Mouse (Mus musculus) CH12.LX (cell line): Measurements from ENCODE around the gene Exd2. TPM values are rescaled to one million over a fixed set of nuclear protein-coding genes. Genes with fewer than 3 reads are reported as not detected.
"Not testable (repeated sequence)": the region's sequence is repeated elsewhere in the genome, so short reads cannot be mapped to it uniquely, and the experiment has no call there.

ENCODE experiments used
- DNase-seq: peaks from one replicate; pipeline ENCODE4 v3.0.0-alpha.2; 2013; ENCODE audit errors: extremely low read depth
- H3K27ac ChIP-seq: 2 replicates; pipeline ENCODE4 v1.5.1; 2012; ENCODE audit warnings: low read depth, mild to moderate bottlenecking, control low read depth, moderate library complexity; ENCODE audit not compliant: insufficient read depth
- H3K27me3 ChIP-seq: replicated peaks from 2 replicates; pipeline ENCODE3; 2012; ENCODE audit warnings: inconsistent platforms
- H3K36me3 ChIP-seq, 2 experiments: replicated peaks in 1 of 2; 2 replicates each; pipeline versions ENCODE3 to v1.6.1; 2012; ENCODE audit warnings: inconsistent platforms in 1 of 2, low read length in 1 of 2, mild to moderate bottlenecking in 1 of 2, mixed read lengths in 1 of 2, moderate library complexity in 1 of 2; ENCODE audit not compliant: control insufficient read depth in 1 of 2, insufficient read depth in 1 of 2
- H3K4me1 ChIP-seq, 2 experiments: 2 replicates each; pipeline ENCODE4 v1.6.1; 2012; ENCODE audit warnings: inconsistent platforms in 1 of 2, moderate library complexity in 1 of 2; ENCODE audit not compliant: insufficient read depth in 2 of 2, control insufficient read depth in 1 of 2
- H3K4me2 ChIP-seq: 2 replicates; pipeline ENCODE4 v1.6.1; 2012; ENCODE audit warnings: low read depth, mild to moderate bottlenecking, control low read depth; ENCODE audit not compliant: poor library complexity, insufficient read depth, severe bottlenecking
- H3K4me3 ChIP-seq, 3 experiments: fragments of 150-350 bp in 1 of 3; sonication (generic) in 1 of 3; replicated peaks in 1 of 3; 2 replicates each; pipeline versions ENCODE3 to v1.5.1; 2011 to 2012; ENCODE audit warnings: low read depth in 2 of 3, low read length in 2 of 3, mild to moderate bottlenecking in 2 of 3, moderate library complexity in 2 of 3, control low read depth in 1 of 3, improper control_type of control experiment in 1 of 3, inconsistent platforms in 1 of 3, mixed read lengths in 1 of 3; ENCODE audit not compliant: poor library complexity in 1 of 3
- H3K79me2 ChIP-seq: replicated peaks from 2 replicates; pipeline ENCODE4 v1.6.1; 2012; ENCODE audit warnings: mild to moderate bottlenecking, moderate library complexity; ENCODE audit not compliant: control insufficient read depth, poor library complexity, insufficient read depth, severe bottlenecking; ENCODE audit errors: extremely low read depth
- H3K9ac ChIP-seq: 2 replicates; pipeline ENCODE4 v1.6.1; 2012; ENCODE audit warnings: low read depth, mild to moderate bottlenecking, control low read depth, moderate library complexity; ENCODE audit not compliant: insufficient read depth
- H3K9me3 ChIP-seq: replicated peaks from 2 replicates; pipeline ENCODE3; 2012; ENCODE audit warnings: low read length, inconsistent platforms, mixed read lengths
- BHLHE40 ChIP-seq: IDR thresholded peaks from 2 replicates; pipeline ENCODE4 v1.6.1; 2011; ENCODE audit warnings: mild to moderate bottlenecking, low read depth, low read length, improper control_type of control experiment
- CTCF ChIP-seq, 2 experiments: IDR thresholded peaks in 1 of 2; conservative IDR thresholded peaks in 1 of 2; 2 replicates each; pipeline ENCODE4 v1.5.1; 2011 to 2012; ENCODE audit warnings: low read depth in 2 of 2, low read length in 2 of 2, improper control_type of control experiment in 1 of 2, inconsistent platforms in 1 of 2, mild to moderate bottlenecking in 1 of 2, moderate library complexity in 1 of 2
- JUND ChIP-seq: conservative IDR thresholded peaks from 2 replicates; pipeline ENCODE4 v1.6.1; 2011; ENCODE audit warnings: low read depth, low read length, improper control_type of control experiment
- MAFK ChIP-seq: IDR thresholded peaks from 2 replicates; pipeline ENCODE4 v1.6.1; 2011; ENCODE audit warnings: low read length, improper control_type of control experiment; ENCODE audit not compliant: insufficient replicate concordance
- MAX ChIP-seq: IDR thresholded peaks from 2 replicates; pipeline ENCODE4 v1.6.1; 2011; ENCODE audit warnings: low read length, improper control_type of control experiment
- MAZ ChIP-seq: IDR thresholded peaks from 2 replicates; pipeline ENCODE4 v1.6.1; 2012; ENCODE audit warnings: low read depth, mild to moderate bottlenecking, inconsistent platforms, low read length, improper control_type of control experiment, moderate library complexity
- PAX5 ChIP-seq: IDR thresholded peaks from 2 replicates; pipeline ENCODE4 v1.6.1; 2012; ENCODE audit warnings: low read length, inconsistent platforms, mixed read lengths
- RAD21 ChIP-seq: IDR thresholded peaks from 2 replicates; pipeline ENCODE4 v1.6.1; 2011; ENCODE audit warnings: low read depth, mild to moderate bottlenecking, low read length, improper control_type of control experiment, moderate library complexity
- RCOR1 ChIP-seq: conservative IDR thresholded peaks from 2 replicates; pipeline ENCODE4 v1.6.1; 2012; ENCODE audit warnings: low read depth, mild to moderate bottlenecking, inconsistent platforms, low read length, improper control_type of control experiment
- SIN3A ChIP-seq: IDR thresholded peaks from 2 replicates; pipeline ENCODE4 v1.6.1; 2012; ENCODE audit warnings: low read length, improper control_type of control experiment, inconsistent platforms
- TBP ChIP-seq: conservative IDR thresholded peaks from 2 replicates; pipeline ENCODE4 v1.6.1; 2011; ENCODE audit warnings: low read depth, low read length, improper control_type of control experiment
- ZC3H11A ChIP-seq: IDR thresholded peaks from 2 replicates; pipeline ENCODE4 v1.6.1; 2012; ENCODE audit warnings: low read depth, mild to moderate bottlenecking, inconsistent platforms, low read length, improper control_type of control experiment
- ZNF384 ChIP-seq: IDR thresholded peaks from 2 replicates; pipeline ENCODE4 v1.6.1; 2012; ENCODE audit warnings: low read depth, low read length, improper control_type of control experiment, inconsistent platforms
- dilution Hi-C: fragments of 300-500 bp; cut with MboI; formaldehyde crosslinking; loops from 2 replicates; pipeline ENCODE4 v1.14.3; 2020; ENCODE audit warnings: low sequenced_read_pairs; ENCODE audit not compliant: extremely low pct_unique_long_range_greater_than_20kb, extremely low pct_ligation_motif_present
- in situ Hi-C: fragments of 300-500 bp; cut with MboI; formaldehyde crosslinking; loops from 3 replicates; pipeline ENCODE4 v1.14.3; 2019; ENCODE audit warnings: low sequenced_read_pairs, low pct_ligation_motif_present, low pct_unique_long_range_greater_than_20kb, mixed read lengths
- polyA plus RNA-seq: library from polyadenylated mRNA; unstranded; fragments of >175 nt; gene quantifications from 2 replicates; pipeline ENCODE4 v1.2.1, GENCODE M21; 2012; ENCODE audit warnings: low read depth; ENCODE audit not compliant: insufficient read length
- total RNA-seq, 2 experiments: library from RNA; depleted of rRNA; stranded (reverse); fragments of 300-350 nt in 1 of 2; fragments of >200 nt in 1 of 2; gene quantifications; 2 replicates each; pipeline ENCODE4 v1.2.3; 2012 to 2014

The Exd2 gene
- total and polyA plus RNA-seq, 3 experiments = 11.2 to 15.0 (median 11.3) TPM

DNA sequence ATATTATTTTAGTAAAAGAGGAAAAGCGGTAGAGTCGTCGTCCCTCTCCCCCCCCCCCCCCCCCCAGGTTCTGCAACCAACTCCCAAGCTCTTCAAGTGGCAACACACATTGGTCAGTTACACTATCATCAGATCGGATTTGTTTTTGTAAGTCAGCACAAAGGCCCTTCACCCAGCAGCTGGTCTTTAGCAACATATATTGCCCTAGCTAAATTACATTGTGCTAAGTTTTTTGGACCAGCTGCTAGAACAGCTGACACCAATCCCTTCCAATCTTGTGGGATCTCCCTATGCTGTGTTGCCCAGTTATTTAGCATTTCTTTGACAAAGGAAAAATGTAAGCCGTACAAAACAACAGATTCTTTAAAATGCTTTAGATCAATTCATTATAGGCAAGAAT, 4.9 kb upstream of the Exd2 start:
- Histone ChIP-seq H3K36me3 (no peaks in the 10 kb centered on the region), H3K4me1 (no peaks in the 10 kb centered on the region), H3K27ac (no peak overlapping the region), H3K4me2 (no peak overlapping the region), H3K27me3 (no peaks in the 10 kb centered on the region), H3K79me2 (no peaks in the 10 kb centered on the region), H3K9ac (no peak overlapping the region), H3K9me3 (peaks cover 3% of the 10 kb centered on the region), H3K4me3 (no peak overlapping the region)
- DNase-seq = no peak
- in situ Hi-C loops = no loop called here
- no peak for TF ChIP-seq TBP
- TF ChIP-seq PAX5 = no peak
- no peak for TF ChIP-seq BHLHE40
- TF ChIP-seq SIN3A = no peak
- TF ChIP-seq MAFK = no peak
- no peak for TF ChIP-seq RCOR1
- no peak for TF ChIP-seq ZC3H11A
- dilution Hi-C loops = no loop called here

DNA sequence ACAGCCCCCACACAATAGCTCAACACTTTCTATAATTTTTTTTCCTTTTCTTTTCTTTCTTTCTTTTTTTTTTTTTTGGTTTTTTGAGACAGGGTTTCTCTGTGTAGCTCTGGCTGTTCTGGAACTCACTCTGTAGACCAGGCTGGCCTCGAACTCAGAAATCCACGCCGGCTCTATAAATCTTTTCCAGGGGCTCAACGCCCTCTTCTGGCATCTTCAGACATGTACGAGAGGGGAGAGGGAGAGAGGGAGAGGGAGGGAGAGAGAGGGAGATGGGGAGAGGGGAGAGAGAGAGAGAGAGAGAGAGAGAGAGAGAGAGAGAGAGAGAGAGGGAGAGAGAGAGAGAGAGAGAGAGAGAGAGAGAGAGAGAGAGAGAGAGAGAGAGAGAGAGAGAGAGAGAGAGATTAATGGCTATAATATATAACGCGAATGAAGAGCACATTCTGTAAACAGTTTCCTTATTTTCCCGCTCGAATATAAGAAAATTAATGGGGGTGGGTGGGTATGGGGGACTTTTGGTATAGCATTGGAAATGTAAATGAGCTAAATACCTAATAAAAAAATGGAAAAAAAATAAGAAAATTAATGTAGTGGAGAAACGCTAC, 501 bp upstream of the Exd2 start:
- peak overlapping the region; percentile 33; the same call in 1 of the 2 replicates for H3K4me2 ChIP-seq
- H3K36me3 ChIP-seq, H3K79me2 ChIP-seq, in situ Hi-C loops, H3K27me3 ChIP-seq, dilution Hi-C loops, H3K4me1 ChIP-seq, H3K9me3 ChIP-seq, H3K27ac ChIP-seq: not testable (repeated sequence)
- peak overlapping the region; percentile 89 for H3K9ac ChIP-seq
- DNase-seq = peak; percentile 53
- TF ChIP-seq RAD21 = peak; percentile 16
- 0 out of 2 replicates have a peak, but pooled peaks have one; percentile 17 for TF ChIP-seq JUND
- peak; percentile 66; the same call in 1 of the 2 replicates for TF ChIP-seq MAZ
- peak in 1 of 2 experiments; percentile 51; a peak in 2 of 4 replicates for TF ChIP-seq CTCF (conservative IDR thresholded peaks at IDR 0.05 in 1 of 2, IDR thresholded peaks at IDR 0.05 in 1 of 2; ENCODE audit: low read depth in 2 of 2, low read length in 2 of 2)
- peak overlapping the region; percentile 84 to 91 (median 86) for H3K4me3 ChIP-seq

DNA sequence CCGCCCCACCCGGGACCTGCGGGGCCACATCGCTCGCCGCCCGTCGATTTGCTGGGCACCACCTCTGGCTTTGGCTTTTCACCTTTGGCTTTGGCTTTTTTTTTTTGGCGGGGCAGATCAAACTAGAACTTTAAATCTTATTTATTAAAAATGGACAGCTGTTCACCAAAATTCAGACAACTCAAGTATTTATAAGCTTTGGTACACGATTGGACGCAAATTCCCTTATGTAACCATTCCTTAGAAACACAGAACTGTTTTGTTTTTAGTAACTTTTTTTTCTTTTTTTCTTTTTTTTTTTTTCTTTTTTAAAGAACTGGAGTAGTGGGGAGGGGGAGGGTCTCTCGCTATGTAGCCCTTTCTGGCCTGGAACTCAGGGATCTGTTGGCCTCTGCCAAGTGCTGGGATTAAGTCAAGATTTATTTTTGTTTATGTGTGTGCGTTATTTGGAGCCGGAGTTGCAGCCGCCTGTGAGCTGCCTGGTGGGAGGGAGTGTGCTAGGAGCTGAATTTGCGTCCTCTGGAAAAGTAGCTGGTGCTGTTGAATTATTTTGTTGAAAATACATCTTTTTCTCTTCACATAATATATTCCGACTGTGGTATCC, 873 bp downstream of the Exd2 start:
- Histone ChIP-seq H3K79me2 (0 out of 2 replicates have a peak, but pooled peaks cover 5% of the 10 kb centered on the region), H3K9me3 (peaks cover 3% of the 10 kb centered on the region), H3K27me3 (no peaks in the 10 kb centered on the region), H3K4me3 (peak overlapping the region; percentile 84 to 91 (median 86)), H3K27ac (no peak overlapping the region), H3K4me2 (peak overlapping the region; percentile 85), H3K4me1 (peaks cover 0 to 3% of the 10 kb centered on the region in 2 experiments; a peak in 1 of 4 replicates), H3K9ac (peak overlapping the region; percentile 89), H3K36me3 (no peaks in the 10 kb centered on the region)
- in situ Hi-C loops = no loop called here
- peak; percentile 71 for TF ChIP-seq ZNF384
- no peak for TF ChIP-seq MAX
- dilution Hi-C loops = no loop called here
- no peak for DNase-seq
